Mouse (Mus musculus) cerebellum, adult 9-11 months (tissue): ENCODE results near the gene Tns1.

ENCODE experiments used
- DNase-seq: peaks from one replicate; pipeline ENCODE4 v3.0.0; 2022

Gene Tns1

DNA sequence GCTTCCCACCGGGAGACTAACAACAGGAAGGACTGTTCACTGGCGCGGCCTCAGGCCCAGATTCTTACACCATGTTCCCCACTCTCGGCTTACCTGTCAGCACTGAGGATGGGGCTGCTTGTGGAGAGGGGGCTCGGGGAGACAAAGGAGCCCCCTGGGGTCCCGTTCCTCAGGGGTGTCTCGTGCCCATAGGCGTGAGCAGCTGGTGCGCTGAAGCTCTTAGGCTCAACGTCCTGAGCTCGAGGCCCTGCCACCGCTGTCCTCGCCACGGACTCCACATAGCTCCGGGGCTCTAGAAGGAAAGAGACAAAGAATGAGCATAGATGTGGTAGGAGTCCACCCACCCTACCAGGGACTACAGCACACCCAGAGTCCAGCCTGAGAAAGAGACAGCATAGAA lies 196.4 kb downstream of the Tns1 start:
- DNase-seq, result no peak

DNA sequence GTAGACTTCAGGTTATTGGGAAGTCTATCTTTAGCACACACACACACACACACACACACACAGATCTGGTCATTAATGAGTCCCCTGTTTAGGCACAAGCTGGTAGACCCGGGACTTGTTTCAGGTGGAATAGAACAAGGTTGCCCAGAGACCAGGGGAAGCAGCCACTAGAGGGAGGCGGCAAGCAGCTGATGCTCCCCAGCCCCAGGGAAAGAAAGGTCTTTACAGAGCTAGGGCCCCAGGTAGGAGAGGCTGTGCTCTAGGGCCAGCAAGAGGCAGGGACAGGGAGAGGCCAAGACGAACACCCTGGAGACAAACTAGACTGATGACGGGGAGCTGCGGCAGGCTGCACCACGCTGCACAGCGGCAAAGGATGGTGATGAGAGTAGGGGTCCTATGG lies 198.0 kb downstream of the Tns1 start:
- no peak for DNase-seq

DNA sequence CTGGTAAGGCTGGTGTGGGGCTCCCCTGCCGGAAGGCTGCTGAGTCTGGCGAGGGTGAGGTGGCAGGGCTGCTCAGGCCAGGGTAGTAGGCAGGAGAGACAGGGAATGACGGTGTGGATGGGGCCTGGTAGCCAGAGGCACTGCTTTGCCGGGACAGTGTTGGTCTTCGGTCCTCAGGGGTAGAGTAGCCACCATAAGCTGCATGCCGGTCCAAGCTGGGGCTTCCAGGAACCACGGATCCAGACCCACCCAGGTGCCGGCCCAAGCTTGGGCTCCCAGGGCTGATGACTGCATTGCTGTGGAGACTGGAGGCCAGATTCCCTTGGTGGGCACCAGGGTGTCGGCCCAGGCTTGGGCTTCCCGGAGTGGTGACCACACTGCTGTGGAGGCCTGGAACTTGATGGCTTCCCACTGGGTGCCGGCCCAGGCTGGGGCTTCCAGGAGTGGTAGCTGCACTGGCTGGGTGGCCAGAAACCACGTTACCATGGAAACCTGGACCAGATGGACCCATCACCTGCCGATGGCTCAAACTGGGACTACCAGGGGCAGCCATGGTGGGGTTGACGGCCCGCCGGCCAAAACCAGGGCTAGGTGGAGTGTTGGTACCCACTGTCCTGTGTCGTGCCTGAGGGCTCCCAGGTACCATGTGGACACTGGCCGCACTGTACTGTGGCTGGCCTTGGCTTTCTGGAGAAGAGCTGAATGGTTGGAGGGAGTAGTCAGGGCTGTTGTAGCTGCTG lies 199.2 kb downstream of the Tns1 start:
- no peak for DNase-seq

DNA sequence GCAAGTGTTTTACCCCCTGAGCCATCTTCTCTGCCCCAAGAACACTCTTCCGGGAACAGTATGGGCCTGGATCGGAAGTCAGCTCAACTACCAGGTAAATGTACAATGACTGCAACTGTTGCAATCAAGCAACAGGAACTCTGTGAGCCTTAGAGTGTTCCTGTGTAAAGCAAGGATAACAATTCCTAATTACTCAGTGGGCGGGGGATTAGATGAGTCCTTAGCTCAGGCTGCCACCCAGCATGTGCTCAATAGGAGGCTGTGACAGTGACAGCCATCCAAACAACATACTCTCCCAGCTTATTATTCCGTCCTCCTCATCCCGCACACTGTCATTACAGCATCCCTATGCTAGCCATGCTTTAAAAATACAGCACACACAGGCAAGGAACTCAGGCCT lies 200.0 kb downstream of the Tns1 start:
- DNase-seq, result no peak

DNA sequence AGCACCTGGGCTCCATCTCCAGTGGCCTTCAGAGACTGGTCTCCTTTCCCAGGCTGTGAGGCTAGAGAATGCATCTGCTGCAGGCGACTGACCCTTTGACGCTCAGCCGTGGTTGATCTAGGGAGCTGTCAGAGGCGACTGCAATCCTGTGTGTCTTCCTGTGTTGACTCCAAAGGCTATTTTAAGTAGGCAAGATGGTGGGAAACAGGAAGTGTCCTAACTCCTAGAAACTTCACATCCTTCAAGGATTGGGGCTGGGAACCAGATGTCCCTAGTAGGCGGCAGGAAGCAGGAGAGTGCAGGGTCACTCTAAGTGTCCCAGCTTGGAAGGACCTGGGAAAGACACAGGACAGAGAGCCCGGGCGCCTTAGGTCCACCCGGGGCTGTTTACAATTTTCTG lies 201.1 kb downstream of the Tns1 start:
- no peak for DNase-seq

DNA sequence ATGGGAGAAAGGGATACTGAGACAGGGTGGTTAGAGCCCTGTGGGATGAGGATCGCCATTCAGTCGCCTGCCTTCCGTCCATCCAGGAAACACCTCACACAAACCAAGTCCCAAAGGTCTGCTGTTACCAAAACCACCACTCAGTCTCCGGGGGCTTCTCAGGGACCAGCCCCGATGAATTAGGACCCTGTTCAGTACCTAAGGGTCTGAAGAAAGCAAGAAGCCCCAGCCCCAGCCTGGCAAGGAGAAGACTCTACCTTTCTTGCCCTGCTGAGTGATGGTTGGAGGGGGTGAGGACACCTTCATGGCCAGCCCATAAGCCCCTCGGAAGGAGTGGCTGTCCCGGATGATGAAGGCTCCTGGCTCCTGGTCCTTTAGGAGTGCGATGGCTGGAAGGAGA lies 203.5 kb downstream of the Tns1 start:
- DNase-seq, result no peak

DNA sequence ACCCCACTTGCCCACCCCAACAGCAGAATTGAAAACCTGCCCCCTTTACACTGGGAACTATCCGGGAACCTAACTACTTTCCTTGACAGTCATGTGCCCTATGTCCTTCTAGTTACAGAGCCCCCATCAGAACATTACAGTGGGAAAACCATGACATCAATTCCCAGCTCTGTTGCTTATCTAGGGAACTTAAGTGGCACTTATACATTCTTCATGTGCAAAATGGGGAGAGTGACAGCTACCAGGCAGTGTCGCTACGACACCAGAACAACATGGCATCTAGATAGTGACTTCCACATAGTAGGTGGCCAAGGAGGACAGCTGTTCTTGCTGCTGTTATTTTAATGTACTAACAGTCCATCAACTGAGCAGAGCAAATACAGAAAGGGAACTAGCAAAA lies 204.3 kb downstream of the Tns1 start:
- no peak for DNase-seq

DNA sequence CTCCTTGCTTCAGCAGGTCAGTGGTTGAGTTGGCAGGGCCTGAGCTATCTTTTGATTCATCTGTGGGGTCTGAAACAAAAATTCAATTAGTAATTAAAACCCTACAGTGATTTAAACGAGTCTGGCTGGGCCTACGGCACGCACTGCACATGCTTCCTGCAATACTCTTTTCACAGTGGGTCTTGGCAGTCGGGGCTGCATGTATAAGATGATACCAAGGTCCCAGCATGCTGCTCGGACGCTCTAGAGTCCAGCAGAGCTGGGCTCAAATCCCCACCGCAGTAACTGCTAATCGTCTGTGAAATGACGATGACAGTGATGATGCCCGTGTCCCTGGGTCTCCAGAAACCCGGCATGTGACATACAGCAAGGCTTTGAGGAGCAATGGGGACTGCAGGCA lies 206.2 kb downstream of the Tns1 start:
- DNase-seq, result no peak

DNA sequence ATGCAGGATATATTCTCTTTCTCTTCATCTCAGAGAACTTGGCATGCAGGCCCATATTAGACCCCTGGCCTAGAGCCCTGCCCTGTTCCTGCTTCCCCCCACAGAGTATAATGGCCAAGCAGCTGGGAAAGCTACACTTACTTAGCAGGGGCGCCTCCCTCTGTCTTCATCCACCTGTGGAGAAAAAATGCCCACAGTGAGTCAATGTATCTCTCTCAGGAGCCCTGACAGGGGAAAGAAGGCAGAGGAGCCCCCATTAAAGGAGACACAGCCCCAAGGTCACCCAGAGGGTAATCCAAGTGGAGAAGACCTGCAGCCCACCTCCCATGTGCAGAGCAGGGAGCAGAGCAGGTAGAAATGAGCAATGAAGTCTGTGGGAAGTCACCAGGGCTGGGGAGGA lies 208.0 kb downstream of the Tns1 start:
- no peak for DNase-seq

DNA sequence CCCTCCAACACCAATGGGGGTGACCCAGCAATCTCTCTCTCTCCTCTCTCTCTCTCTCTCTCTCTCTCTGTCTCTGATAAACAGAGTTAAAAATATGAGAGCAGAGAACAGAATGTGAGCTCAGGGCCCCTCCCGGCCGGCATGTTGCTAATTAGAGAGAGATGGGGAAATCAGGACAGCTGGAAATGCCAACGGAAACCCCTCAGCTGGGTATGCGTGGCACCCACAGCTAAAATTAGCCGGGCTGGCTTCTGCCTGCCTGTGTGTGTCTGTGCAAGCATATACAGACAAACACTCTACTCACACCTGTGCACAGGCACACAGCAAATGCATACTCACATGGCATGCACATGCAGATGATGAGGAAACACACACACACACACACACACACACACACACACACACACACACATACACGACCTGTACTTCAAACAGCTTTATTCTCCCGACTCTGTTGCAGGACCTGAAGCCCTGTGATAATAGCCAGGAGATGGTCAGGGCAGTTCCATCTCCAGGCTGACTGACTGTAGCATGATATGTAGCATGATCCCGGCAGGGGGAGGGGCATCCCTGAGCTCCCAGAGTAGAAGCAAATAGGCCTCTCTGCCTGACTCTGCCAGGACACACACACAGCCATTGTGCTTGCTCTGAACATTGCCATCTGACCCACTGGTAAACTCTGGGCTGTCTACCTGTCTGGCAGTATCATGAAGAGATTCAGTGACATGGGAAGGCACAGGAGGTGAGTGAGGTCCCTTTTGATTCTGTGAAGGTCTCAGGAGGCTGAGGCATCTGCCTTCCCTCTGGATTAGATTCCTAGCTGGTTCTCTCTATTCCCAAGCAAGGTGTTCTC lies 208.8 kb downstream of the Tns1 start:
- no peak for DNase-seq

DNA sequence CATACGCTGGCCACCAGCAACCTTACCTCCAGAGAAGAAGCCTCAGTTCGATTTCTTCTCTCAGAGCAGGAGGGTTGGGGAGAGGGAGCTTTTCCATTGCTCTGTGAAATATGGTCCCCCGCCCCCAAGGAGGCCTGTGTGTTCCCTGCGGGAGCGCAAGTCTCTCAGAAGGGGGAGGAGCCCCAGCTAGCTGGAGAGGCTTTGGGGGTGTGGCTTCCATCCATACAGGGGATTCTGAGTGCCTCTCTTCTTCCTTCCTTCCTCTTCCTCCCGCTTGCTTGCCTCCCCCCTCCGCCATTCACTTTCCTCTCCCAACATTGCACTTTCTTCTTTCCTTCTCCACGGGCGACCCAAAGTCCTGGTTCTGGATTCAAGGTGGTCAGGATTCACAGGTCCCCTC lies 210.2 kb downstream of the Tns1 start:
- no peak for DNase-seq

DNA sequence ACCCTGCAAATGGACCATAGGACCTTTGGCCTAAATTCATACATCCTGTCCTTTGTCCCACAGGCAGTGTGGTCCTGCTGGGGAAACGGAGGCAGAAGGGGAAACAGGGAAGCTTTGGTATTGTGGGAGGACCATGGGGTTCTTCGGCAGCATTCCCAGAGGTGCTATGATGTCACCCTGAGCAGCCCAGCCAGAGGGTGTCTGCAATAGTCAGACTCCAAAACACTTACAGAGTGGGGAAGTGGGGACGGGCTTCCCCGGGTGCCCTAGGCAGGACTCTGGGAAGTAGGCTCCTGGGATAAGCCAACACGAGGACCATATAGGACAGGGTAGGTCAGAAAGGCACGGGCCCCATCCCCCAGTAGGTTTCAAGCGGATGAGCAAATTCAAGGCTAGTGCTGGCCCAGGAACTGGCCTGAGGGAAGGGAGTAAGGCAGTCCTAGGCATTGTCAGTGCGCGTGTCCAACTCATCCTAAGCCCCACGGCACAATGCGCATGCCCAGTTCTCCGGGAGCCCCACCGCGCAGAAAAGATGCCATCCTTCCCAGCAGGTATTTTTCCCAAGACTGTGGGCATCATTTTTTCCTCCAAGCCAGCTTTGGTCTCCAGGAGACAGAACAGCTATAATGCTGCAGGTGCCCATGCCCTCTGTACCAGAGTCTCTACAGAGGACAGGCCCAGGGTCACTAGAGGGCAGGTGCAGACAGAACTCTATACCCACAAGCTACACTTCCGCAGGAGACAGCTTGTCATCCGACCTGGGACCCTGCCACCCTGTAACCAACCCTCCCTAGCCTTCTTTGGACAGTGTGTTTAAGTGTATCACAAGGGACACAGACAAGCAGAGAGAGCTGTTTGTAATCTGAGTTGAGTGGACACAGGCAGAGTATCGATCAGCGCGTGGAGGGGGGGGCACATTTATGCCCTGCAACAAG lies 210.9 kb downstream of the Tns1 start:
- DNase-seq, result no peak

DNA sequence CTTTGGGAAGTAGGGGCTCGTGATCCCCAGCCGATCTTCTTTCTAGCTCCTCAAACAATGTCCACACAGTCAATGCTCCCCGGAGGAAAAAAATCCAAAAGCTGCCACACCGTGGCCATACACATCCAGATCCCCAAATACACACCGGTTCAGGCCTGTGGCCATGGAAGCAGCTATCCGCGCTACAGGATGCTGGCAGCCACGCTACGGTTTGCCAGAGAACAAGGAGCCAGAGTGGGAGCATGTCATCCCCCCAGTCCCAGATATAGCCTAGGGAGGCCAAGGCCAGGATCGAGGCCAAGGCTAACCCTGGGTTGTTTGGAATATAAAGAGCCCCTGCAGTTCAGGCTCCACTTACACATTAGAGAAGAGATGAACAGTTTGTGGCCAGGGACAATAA lies 211.8 kb downstream of the Tns1 start:
- peak; percentile 31 for DNase-seq

DNA sequence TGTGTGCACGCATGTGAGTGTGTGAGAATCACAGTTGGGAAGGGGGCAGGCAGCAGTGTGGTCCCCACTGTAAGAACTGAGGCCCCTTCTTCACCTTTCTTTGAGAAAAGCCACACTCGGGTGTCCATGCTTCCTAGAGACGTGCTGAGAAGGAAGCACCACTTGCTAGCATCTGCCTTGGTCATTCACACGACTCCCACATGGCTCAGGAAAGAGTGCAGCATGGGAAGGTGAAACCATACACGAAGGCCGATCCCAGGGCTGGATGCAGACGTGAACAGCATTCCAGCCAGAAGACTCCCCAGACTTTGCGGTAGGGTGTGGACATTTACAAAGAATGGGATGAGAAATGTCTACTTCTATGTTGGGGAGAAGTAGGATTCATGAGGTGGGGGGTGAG lies 212.3 kb downstream of the Tns1 start:
- no peak for DNase-seq

DNA sequence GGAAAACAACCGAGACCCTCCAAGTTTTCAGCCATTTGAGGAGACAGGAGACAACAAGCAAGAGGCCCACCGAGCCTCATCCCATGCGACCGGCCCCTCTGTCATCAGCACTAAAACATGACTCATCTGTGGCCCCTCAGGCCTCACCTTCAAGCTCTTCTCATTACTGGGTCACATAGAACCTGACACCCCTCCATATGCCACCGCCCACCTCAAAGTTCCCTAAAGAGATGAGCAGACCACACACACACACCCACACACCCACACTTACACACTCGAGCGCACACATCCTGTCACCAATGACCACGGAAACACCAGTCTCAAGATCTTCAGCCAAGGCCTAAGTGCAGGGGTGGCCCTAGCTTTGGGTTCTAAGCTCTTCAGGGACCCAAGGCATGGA lies 213.5 kb downstream of the Tns1 start:
- DNase-seq, result no peak

DNA sequence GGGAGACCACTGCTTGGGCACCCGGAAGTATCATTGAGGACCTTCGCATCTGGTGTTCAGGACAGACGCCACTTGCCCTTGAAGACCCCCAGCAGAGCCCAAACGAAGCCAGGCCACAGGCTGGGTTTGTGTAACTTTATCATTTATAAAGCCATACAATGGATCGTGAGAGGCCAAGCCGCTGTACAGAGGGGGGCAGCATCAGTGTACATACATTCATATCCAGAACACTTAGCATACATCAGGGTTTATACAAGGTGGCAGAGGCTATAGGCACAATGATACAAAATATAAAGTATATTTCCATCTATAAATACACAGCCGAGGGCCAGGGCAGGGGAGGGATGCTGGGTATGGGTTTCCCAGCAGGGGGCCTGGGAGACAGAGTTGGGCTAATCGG lies 214.1 kb downstream of the Tns1 start:
- DNase-seq, result no peak

DNA sequence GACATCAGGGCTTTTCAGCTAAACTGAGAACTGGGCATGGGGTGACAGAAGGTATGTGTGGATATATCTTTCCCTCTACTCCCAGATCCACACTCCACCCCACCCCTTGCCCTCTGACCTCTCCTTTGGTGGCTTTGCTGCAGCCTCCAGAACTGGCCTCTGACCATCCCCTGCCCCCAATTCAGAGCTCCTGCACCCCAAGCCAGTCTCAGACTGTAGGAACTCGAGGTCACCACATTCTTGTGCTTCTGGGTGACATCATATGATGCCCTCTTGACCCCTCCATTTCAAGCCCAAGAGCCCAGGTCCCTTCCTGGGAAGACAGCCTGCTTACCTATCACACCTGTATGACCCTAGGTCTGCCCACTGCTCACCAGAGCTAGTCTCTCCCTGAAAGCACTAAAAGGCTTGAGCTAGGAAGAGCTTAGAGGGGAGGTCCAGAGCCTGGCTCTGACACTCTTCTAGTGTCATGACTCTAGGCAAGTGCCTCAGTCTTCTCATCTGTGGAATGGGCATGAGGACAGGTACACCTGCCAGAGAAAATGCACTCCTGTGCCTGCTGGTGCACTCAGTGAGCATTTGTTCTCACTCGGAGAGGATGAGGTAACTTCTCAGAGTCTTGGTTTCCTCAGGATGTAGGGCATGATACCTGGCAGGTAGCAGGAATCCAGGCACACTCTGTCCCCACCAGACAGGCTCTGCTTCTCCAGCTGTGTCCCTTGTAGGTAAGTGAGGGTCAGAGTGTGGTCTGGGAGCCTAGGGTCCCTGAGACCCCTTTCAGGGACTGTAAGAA lies 214.9 kb downstream of the Tns1 start:
- no peak for DNase-seq

DNA sequence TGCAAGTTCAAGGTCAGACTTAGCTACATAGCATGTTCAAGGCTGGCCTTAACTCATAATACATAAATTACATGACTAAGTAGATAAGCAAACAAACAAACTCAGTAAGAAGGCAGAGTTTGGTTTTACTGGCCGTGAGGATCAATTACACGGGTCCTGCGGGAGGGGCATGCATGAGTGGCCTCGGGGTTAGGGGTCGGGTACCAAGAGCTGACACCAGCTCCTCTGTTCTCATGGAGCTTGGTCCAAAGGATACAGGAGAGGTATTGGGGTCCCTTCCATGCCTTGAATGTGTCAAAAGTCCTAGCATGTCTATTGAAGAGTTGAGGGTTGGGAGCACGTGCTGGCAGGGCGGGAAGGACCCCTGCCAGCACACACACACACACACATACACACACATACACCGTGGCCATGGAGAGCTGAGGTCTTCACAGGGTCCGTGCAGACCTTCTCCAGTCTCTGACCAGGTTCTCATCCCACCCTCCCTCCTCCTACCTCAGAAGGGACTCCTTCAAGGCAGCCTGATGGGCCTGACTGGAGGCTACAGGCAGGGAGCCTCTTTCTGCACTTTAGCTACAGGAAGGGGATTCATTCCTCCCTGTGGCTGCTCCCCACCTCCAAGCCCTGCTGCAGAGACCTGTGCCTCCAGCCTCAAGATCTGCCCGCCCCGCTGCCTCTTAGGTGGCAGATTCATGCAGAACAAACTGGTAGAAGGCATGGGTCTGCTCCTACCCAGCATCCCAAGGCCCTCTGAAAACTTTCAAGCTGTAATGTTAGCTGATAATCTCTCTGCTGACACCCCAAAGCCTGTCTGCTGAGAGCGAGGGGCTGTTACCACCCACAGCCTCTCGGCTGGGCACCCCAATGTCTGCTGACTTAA lies 215.9 kb downstream of the Tns1 start:
- DNase-seq, result no peak

DNA sequence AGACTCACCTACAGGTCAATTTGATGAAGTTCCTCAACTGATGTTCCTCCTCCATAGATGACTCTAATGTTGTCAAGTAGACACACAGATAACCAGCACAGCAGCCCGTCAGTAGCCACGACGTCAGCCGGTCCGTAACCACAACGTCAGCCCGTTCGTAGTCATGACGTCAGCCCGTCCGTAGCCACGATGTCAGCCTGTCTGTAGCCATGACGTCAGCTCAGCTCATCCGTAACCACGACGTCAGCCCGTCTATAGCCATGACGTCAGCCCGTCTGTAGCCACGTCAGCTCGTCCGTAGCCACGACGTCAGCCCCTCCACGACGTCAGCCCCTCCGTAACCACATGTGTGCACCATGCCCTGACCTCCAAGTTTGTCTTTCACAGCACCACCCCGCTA lies 217.1 kb downstream of the Tns1 start:
- DNase-seq, result no peak

DNA sequence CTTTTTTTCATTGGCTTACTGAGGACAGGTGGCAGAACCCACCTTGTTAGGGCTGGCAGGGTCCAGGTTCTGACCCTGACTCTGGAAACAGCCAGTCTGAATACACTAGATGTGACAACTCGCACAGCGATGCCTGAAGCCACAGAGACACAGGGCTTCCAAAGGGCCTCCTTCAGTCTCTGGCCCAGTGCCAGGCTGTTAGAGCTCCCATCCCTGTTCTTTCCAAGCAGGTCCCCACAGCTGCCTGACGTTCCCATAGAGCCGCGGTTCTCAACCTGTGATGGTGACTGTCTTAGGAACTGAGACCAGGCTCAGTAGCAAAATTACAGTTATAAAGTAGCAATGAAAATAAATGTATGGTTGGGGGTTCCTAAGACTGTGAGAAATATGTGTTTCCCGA lies 217.9 kb downstream of the Tns1 start:
- DNase-seq, result no peak

DNA sequence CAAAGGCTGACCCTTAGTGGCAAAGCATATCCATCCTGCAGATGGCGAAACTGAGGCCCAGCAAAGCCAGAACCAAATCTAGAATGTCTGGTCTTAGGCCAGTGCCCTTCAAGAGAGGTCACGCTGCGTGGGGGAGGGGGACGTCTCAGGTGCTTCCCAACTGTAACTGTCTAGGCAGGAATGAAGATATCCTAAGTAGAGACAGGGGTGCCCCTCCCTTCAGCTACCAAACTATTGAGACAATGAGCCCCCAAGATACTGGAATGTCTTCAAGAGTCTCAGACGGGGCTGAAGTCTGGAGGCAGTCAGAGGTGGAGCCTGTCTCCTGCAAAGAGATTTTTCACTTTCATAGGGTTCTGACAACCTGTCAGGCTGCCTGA lies 218.4 kb downstream of the Tns1 start:
- DNase-seq, result no peak
